Mouse (Mus musculus): ENCODE measurements around the gene Gm20388. TPM values are rescaled to one million over a fixed set of nuclear protein-coding genes. Genes with fewer than 3 reads are reported as not detected.

Gene Gm20388
- total and polyA plus RNA-seq, 3 experiments, result 0.02 to 0.05 TPM; not detected in 1

GRCm38 (mm10) chr8:120213939-120214338, 303.3 kb downstream of the Gm20388 start:
- DNase-seq (ENCODE audit: low spot score) (no peak), ATAC-seq (ENCODE audit: extremely low read depth, insufficient number of reproducible peaks, low FRiP score, poor library complexity, severe bottlenecking) (no peak)
- Histone ChIP-seq H3K27me3 (ENCODE audit: insufficient read depth, low read length) (no peaks in the 10 kb centered on the region; the same call in 1 of the 2 replicates), H3K4me1 (ENCODE audit: insufficient read depth, low read depth, low read length) (no peaks in the 10 kb centered on the region), H3K36me3 (replicated peaks) (no peaks in the 10 kb centered on the region), H3K4me3 (ENCODE audit: low read depth, low read length) (no peak overlapping the region), H3K9me3 (replicated peaks) (no peaks in the 10 kb centered on the region)
- no peak for TF ChIP-seq TAL1 (conservative IDR thresholded peaks at IDR 0.05; ENCODE audit: low read depth, low read length)

GRCm38 (mm10) chr8:120215416-120216141, 304.9 kb downstream of the Gm20388 start:
- Histone ChIP-seq H3K9me3 (replicated peaks) (no peaks in the 10 kb centered on the region), H3K36me3 (replicated peaks) (no peaks in the 10 kb centered on the region), H3K4me3 (ENCODE audit: low read depth, low read length) (no peak overlapping the region), H3K27me3 (ENCODE audit: insufficient read depth, low read length) (no peaks in the 10 kb centered on the region; the same call in 1 of the 2 replicates), H3K4me1 (ENCODE audit: insufficient read depth, low read depth, low read length) (no peaks in the 10 kb centered on the region)
- DNase-seq (ENCODE audit: low spot score) (no peak), ATAC-seq (ENCODE audit: extremely low read depth, insufficient number of reproducible peaks, low FRiP score, poor library complexity, severe bottlenecking) (no peak)
- TF ChIP-seq TAL1 (conservative IDR thresholded peaks at IDR 0.05; ENCODE audit: low read depth, low read length) (no peak), CTCF (IDR thresholded peaks at IDR 0.05; ENCODE audit: low read depth, low read length) (no peak), GATA2 (IDR thresholded peaks at IDR 0.05; ENCODE audit: borderline replicate concordance, low read depth, low read length) (no peak), POLR2AphosphoS5 (IDR thresholded peaks at IDR 0.05; ENCODE audit: insufficient replicate concordance, low read depth, low read length) (no peak), GATA1 (IDR thresholded peaks at IDR 0.05; ENCODE audit: borderline replicate concordance, low read length) (no peak)

GRCm38 (mm10) chr8:120216855-120217830, 306.5 kb downstream of the Gm20388 start:
- Histone ChIP-seq H3K4me1 (ENCODE audit: insufficient read depth, low read depth, low read length) (no peaks in the 10 kb centered on the region), H3K27me3 (ENCODE audit: insufficient read depth, low read length) (no peaks in the 10 kb centered on the region; the same call in 1 of the 2 replicates), H3K36me3 (replicated peaks) (no peaks in the 10 kb centered on the region), H3K4me3 (ENCODE audit: low read depth, low read length) (no peak overlapping the region), H3K9me3 (replicated peaks) (no peaks in the 10 kb centered on the region)
- ATAC-seq (ENCODE audit: extremely low read depth, insufficient number of reproducible peaks, low FRiP score, poor library complexity, severe bottlenecking) (no peak), DNase-seq (ENCODE audit: low spot score) (no peak)
- TF ChIP-seq POLR2AphosphoS5 (IDR thresholded peaks at IDR 0.05; ENCODE audit: insufficient replicate concordance, low read depth, low read length), result no peak
- TF ChIP-seq GATA1 (IDR thresholded peaks at IDR 0.05; ENCODE audit: borderline replicate concordance, low read length), result no peak
- TF ChIP-seq CTCF (IDR thresholded peaks at IDR 0.05; ENCODE audit: low read depth, low read length), result no peak
- no peak for TF ChIP-seq TAL1 (conservative IDR thresholded peaks at IDR 0.05; ENCODE audit: low read depth, low read length)
- TF ChIP-seq GATA2 (IDR thresholded peaks at IDR 0.05; ENCODE audit: borderline replicate concordance, low read depth, low read length), result no peak

- ATAC-seq (ENCODE audit: extremely low read depth, insufficient number of reproducible peaks, low FRiP score, poor library complexity, severe bottlenecking) (no peak), DNase-seq (ENCODE audit: low spot score) (no peak)
- H3K36me3 ChIP-seq (replicated peaks), result no peaks in the 10 kb centered on the region
- H3K4me1 ChIP-seq (ENCODE audit: insufficient read depth, low read depth, low read length), result no peaks in the 10 kb centered on the region
- H3K27me3 ChIP-seq (ENCODE audit: insufficient read depth, low read length), result peaks cover 3% of the 10 kb centered on the region; the same call in 1 of the 2 replicates
- no peak overlapping the region for H3K4me3 ChIP-seq (ENCODE audit: low read depth, low read length)
- peaks cover 3% of the 10 kb centered on the region; the same call in 1 of the 2 replicates for H3K9me3 ChIP-seq (replicated peaks)
- TF ChIP-seq GATA1 (IDR thresholded peaks at IDR 0.05; ENCODE audit: borderline replicate concordance, low read length) (no peak), TAL1 (conservative IDR thresholded peaks at IDR 0.05; ENCODE audit: low read depth, low read length) (no peak), GATA2 (IDR thresholded peaks at IDR 0.05; ENCODE audit: borderline replicate concordance, low read depth, low read length) (no peak), CTCF (IDR thresholded peaks at IDR 0.05; ENCODE audit: low read depth, low read length) (no peak), POLR2AphosphoS5 (IDR thresholded peaks at IDR 0.05; ENCODE audit: insufficient replicate concordance, low read depth, low read length) (no peak)
These were observed 311.9 kb downstream of the Gm20388 start for GRCm38 (mm10) chr8:120222548-120222947.

- Histone ChIP-seq H3K4me1 (ENCODE audit: insufficient read depth, low read depth, low read length) (no peaks in the 10 kb centered on the region), H3K36me3 (replicated peaks) (no peaks in the 10 kb centered on the region), H3K27me3 (ENCODE audit: insufficient read depth, low read length) (peaks cover 3% of the 10 kb centered on the region; the same call in 1 of the 2 replicates), H3K4me3 (ENCODE audit: low read depth, low read length) (no peak overlapping the region), H3K9me3 (replicated peaks) (peaks cover 23% of the 10 kb centered on the region)
- DNase-seq (ENCODE audit: low spot score) (no peak), ATAC-seq (ENCODE audit: extremely low read depth, insufficient number of reproducible peaks, low FRiP score, poor library complexity, severe bottlenecking) (no peak)
- no peak for TF ChIP-seq TAL1 (conservative IDR thresholded peaks at IDR 0.05; ENCODE audit: low read depth, low read length)
These were observed 314.1 kb downstream of the Gm20388 start for GRCm38 (mm10) chr8:120224521-120225420.

All from G1E (cell line).